Mouse (Mus musculus) layer of hippocampus, postnatal 14 days (tissue): ENCODE measurements around the gene Itga3. TPM values are rescaled to one million over a fixed set of nuclear protein-coding genes. Genes with fewer than 3 reads are reported as not detected.

Experiments
- DNase-seq, 2 experiments: peaks; one replicate each; pipeline ENCODE4 v3.0.0; 2021 to 2022; ENCODE audit warnings: low spot score in 2 of 2, mixed read lengths in 1 of 2
- total RNA-seq, 2 experiments: library from RNA; stranded (reverse); gene quantifications; 2 replicates each; pipeline ENCODE4 v1.2.3; 2021

Gene Itga3
- total RNA-seq, 2 experiments from 2014 or later = 15.4 to 17.7 TPM

- DNase-seq = no peak
Observed at GRCm38 (mm10) chr11:95072136-95072535, 4.5 kb downstream of the Itga3 start.

DNA sequence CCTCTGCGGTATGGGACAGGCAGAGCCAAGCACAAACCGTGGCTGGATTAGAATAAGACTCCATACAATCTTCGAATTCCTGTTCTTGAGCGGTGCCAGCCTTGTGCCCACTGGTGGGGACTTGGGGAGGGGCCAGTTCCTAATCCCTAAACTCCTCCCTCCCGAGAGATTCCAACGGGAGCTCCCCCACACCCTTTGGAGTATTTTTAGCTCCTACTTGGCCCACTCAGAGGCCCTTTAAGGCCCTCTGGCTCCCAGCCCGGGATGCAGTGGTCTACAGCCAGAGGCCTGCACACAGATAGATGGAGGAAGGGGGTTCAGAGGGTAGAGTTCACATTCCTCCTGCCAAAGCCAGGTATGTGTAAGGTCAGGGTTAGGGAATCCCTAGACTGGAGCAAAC lies 5.3 kb downstream of the Itga3 start:
- DNase-seq = no peak

- DNase-seq = no peak
Observed at GRCm38 (mm10) chr11:95070140-95071107, 6.2 kb downstream of the Itga3 start.

GRCm38 (mm10) chr11:95069226-95069957 lies 7.2 kb downstream of the Itga3 start:
- no peak for DNase-seq

GRCm38 (mm10) chr11:95056768-95057501 lies 19.7 kb downstream of the Itga3 start:
- no peak for DNase-seq

GRCm38 (mm10) chr11:95053062-95053461 lies 23.5 kb downstream of the Itga3 start:
- no peak for DNase-seq

GRCm38 (mm10) chr11:95046980-95047680 lies 29.5 kb downstream of the Itga3 start:
- peak in 1 of 2 experiments; percentile 73 for DNase-seq

DNA sequence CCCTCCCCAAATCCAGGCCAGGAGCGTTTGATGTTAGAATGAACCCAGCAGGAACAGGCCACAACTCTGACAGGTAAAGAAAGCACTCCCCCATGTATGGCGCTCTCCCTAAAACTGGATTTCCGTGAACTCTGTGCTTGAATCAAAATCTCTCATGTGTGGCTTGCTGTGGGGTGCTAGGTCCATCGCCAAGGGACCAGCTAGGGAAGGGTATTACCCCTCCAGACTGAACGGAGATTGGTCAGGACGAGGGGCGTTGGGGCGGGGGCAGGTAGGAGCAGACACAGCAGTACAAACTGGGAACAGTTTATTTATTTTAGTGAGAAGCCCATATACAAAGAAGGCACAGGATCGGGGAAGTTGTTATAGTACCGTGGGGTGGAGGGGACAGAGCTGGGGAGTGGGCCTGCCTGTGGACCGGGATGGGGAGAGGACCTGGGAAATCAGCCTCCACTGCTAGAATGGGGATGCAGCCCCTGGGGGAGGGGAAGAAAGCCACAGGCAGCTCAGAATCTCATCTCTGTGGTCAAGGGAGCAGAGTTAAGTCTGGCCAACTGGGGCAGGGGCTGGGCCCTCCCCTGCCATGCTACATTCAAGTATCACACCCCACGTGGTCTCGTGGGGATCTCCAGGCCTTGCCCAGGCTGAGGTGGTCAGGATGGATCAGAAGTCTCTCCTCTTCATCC lies 32.3 kb downstream of the Itga3 start:
- DNase-seq = no peak

DNA sequence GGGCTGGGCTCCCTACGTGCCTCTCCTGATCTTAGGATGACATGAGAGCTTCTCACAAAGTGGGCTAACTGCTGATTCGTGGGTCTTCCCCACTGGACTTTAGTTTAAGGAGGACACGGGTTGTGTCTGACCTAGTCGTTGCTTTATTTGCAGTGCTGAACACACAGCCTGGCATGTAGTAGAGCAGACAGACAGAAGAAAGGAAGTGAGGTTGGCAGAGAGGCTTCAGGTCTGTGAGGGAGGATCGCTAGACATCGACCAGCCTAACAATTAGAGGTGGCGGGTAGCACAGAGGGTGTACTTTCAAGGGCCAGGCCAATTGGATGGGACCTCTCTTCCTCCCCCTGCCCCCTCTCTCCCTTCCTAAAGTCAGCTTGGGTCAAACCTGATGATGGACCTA lies 33.0 kb downstream of the Itga3 start:
- DNase-seq = no peak

GRCm38 (mm10) chr11:95043060-95043459 lies 33.5 kb downstream of the Itga3 start:
- DNase-seq = no peak

GRCm38 (mm10) chr11:95042096-95042495 lies 34.5 kb downstream of the Itga3 start:
- peak; percentile 78 to 87 for DNase-seq

DNA sequence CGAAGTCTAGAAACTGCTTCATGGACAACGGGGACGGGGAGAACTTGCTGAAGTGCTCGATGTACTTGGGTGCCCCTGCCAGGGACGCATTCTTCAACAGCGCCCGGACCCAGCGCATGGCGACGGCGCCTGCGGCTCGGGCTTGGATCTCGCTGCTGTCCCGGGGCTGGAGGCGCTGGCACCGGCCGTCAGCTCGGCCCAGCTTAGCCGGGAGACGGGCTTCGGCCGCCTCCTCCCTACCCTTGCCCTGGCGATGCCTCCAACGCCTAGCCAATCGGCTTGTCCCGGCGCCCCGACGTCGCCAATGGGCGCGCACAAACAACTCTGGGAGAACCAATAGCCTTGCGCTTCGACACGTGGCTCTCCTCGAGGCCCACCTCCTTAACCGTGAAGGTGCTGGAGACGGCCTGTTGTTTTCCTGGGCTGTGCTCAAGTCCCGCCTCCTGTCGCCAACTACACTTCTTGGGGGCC lies 35.4 kb downstream of the Itga3 start, which contains the start of gene Pdk2:
Gene Pdk2 (minus strand): TSS at position 216 of the 471 bp plus-strand sequence.
- peak; percentile 95 to 98 for DNase-seq

GRCm38 (mm10) chr11:95040491-95041138 lies 36.0 kb downstream of the Itga3 start:
- peak in 1 of 2 experiments; percentile 54 for DNase-seq

- DNase-seq = no peak
Observed at GRCm38 (mm10) chr11:95039766-95040165, 36.8 kb downstream of the Itga3 start.

- DNase-seq = no peak
Observed at GRCm38 (mm10) chr11:95038818-95039655, 37.6 kb downstream of the Itga3 start.

GRCm38 (mm10) chr11:95038156-95038817 lies 38.3 kb downstream of the Itga3 start:
- DNase-seq = no peak

DNA sequence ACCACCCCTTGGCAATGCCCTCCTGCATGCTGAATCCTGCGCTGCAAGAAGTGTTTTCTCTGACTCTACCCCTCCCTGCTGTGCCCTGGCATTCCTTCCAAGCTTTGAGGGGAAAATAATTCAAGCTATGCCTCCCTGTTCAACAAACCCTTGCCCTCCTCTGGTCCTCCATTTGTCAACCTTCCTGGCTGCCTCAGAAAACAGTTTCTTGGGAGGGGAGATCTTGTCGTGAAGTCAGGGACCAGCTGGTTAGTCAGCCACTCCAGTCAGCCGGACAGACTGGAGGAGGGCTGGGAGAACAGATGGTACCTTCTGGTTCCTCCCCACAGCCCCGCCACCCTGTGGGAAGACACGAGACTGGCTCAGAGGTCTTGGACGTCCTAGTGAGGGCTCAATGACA lies 39.3 kb downstream of the Itga3 start:
- DNase-seq = no peak

- no peak for DNase-seq
Observed at GRCm38 (mm10) chr11:95036521-95036920, 40.1 kb downstream of the Itga3 start.
